Mouse (Mus musculus) thymus, postnatal 0 days (tissue): ENCODE results near the gene Papolb. TPM values are rescaled to one million over a fixed set of nuclear protein-coding genes. Genes with fewer than 3 reads are reported as not detected.

ENCODE experiments used
- DNase-seq: peaks from one replicate; pipeline ENCODE4 v3.0.0-alpha.2; 2015; ENCODE audit warnings: low spot score
- polyA plus RNA-seq: library from polyadenylated mRNA; unstranded; fragments of >200 nt; fragmentation: Nextera tagmentation; extraction: Ambion mirVana; gene quantifications from 2 replicates; pipeline ENCODE4 v1.2.1, GENCODE M21; 2015

Gene Papolb
- polyA plus RNA-seq, result not detected in 2 replicates

- no peak for DNase-seq
Observed at GRCm38 (mm10) chr5:142529915-142530314, at the start of gene Papolb. Papolb (minus strand) TSS chr5:142530076.

DNA sequence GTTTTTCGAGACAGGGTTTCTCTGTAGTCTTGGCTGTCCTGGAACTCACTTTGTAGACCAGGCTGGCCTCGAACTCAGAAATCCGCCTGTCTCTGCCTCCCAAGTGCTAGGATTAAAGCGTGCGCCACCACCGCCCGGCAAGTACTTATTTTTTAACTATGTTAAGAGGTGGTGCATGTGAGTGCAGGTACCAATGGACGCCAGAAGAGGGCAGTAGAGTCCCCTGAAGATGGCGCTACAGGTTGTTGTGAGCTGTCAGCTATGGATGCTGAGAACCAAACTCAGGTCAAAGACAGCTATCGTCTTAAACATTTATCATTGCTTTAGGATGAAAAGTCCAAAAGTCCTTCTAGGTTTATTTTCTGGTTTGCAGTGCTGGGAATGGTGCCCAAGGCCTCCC is 48.3 kb upstream of the Papolb start:
- DNase-seq, result no peak

DNA sequence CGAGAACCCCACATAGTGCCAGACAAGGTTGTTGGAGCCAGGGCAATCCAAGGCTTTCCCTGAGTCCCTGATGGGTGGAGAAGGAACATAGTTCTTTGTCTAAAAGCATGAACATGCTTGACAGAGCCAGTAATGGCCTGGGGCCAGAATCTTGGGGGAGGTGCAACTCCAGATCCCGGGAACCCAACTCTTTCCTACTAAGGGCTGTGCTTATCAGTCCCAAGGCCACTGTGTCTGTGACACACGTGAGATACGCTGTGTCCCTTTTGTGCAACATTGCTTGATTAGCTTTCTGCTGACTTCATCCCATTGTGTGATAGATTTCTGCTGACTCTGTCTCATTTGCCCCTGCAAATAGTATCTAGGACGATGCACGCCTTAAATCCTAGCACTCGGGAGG is 47.0 kb upstream of the Papolb start:
- no peak for DNase-seq

GRCm38 (mm10) chr5:142574323-142575057 is 44.6 kb upstream of the Papolb start:
- no peak for DNase-seq

DNA sequence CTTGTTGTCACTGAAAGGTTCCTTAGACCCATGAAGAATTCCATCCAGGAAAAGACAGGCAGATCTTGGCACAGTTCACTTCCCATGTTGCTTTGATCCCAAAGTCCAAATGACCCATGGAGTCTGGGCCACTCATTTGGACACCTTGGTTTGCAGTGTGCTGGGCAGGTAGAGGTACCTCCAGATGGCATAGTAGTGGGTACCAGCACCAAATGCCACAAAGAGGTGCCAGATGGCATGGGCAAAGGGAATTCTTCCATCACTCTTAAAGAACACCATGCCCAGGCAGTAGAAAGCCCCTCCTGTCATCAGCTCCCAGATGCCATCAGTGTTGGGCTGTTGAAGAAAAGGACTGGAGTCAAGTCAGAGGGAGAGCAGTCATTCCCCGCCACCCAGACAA is 34.7 kb upstream of the Papolb start:
- no peak for DNase-seq

- no peak for DNase-seq
Observed at GRCm38 (mm10) chr5:142560261-142560660, 30.4 kb upstream of the Papolb start.

GRCm38 (mm10) chr5:142557397-142558067 is 27.7 kb upstream of the Papolb start:
- peak; percentile 34 for DNase-seq

GRCm38 (mm10) chr5:142556721-142557120 is 26.8 kb upstream of the Papolb start:
- no peak for DNase-seq

- no peak for DNase-seq
Observed at GRCm38 (mm10) chr5:142555866-142556265, 26.0 kb upstream of the Papolb start.

GRCm38 (mm10) chr5:142550706-142551652 is 21.1 kb upstream of the Papolb start, which contains the start of gene Radil:
Radil (minus strand) TSS chr5:142551098.
- peak; percentile 75 for DNase-seq

DNA sequence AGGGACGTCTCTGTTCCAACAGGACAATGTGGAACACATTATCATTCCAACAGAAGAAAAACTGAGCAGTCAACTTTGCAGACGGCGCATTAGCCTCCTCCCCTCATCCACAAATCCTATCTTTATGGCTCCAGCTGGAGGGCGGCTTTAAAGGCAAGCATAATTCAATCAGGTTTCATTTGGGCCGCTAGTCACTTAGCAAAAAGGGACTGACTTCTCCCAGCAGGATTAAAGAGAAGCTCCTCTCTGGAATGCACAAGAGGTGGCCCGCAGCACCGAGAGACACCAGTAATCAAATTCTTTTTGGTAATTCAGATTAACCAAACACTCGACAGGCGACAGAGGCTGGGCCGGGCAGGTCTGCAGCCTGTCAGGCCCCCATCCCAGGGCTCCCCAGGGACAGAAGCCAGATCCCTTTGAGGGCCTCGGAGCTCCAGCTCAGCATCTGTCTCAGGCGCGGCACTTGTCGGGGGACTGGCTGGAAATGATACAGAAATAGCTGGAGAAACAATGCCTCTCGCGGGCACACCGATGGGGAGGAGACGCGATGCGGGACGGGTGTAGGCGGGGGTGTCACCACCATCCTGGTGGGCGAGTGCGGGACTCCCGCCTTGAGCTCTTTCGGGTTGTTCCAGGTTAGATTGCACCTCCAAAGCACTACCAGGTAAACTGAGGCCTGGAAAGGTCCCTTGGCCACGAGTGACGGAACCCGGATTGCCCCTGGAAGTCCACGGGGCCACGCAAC is 20.3 kb upstream of the Papolb start:
- no peak for DNase-seq

GRCm38 (mm10) chr5:142549441-142549840 is 19.6 kb upstream of the Papolb start:
- DNase-seq, result no peak

DNA sequence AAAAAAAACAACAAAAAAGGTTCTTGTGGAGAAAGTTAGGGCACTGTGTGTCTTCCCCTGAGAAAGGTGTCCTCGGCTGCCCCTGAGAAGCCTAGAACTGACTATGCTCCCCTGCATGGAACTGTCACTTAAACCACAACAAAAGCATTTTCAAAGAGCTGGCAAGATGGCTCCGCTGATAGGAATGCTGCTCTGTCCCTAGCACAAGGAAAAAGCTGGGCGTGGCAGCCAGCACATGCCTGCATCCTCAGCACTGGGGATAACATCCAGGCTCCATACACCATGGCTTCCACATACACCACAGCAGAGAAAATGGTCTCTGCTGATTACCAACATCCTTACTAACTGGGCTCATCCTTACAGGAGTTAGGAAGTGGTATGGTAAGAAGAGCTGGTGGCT is 17.2 kb upstream of the Papolb start:
- DNase-seq, result no peak

- no peak for DNase-seq
Observed at GRCm38 (mm10) chr5:142546344-142546743, 16.5 kb upstream of the Papolb start.

- DNase-seq, result no peak
Observed at GRCm38 (mm10) chr5:142545014-142545795, 15.3 kb upstream of the Papolb start.

DNA sequence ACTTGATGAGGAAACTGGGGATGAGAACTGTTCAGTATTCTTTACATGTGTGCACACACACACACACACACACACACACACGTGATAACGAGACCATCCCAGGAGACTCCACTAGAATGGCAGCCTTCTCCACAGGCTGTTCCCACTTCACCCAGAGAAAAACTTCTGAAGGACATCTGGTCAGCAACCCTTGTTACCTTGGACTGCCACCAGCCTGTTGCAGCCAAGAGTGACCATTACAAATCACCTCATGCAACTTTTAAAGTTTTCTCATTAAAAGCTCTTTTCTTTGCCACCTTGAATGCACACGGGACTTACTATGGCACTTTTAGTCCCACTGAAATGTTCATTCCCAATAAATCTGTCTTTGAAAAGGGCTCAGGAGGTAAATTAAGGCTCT is 7.4 kb upstream of the Papolb start:
- no peak for DNase-seq

- DNase-seq, result no peak
Observed at GRCm38 (mm10) chr5:142535388-142535787, 5.5 kb upstream of the Papolb start.

DNA sequence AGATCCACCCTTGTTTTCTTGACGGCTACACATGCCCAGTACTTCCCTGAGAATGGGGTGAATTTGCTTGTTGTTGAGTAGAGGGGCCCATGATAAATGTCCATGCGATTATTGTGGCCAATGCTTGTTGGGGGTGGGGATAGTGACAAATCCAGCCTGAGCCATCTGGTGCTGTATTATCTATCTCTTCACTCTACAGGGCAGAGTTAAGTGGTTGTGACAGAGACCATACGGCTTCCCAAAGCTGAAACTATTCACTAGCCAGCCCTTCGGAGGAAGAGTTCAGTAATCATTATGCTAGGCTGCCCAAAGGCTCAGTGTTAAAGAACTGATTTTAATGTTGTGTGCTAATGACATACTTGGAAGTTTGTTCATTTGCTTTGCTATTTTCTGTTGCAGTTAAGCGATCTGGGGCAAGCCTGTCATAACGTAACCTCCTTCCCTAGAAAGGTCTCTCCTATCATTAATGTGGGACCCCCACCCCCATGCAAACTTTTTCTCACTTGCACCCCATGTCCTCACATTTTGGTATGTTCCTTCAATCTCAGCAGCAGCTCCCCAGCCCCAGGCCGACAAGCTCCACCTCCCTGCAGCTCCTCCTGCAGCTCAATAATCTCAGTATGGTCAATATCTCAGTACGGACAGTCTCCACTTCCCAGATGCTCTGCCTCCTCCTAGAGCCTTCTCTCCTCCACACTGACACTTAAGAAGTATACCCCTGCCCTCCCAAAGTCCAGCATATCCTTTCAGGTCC is 5.0 kb downstream of the Papolb start:
- DNase-seq, result no peak

GRCm38 (mm10) chr5:142521195-142521866 is 8.5 kb downstream of the Papolb start:
- DNase-seq, result no peak
